Mouse (Mus musculus): ENCODE measurements at regions not wholly inside any gene's neighbourhood (a gene's known extent, or its start where the extent isn't known, plus 50 kb on each side); places are given as distances from the start of the nearest gene placed in this dataset.

- no peak for ATAC-seq
Observed at GRCm38 (mm10) chr16:78156138-78156875, 145.0 kb upstream of the Cxadr start.

- no peak for ATAC-seq
Observed at GRCm38 (mm10) chr16:78153899-78154605, 147.2 kb upstream of the Cxadr start.

- no peak for ATAC-seq
Observed at GRCm38 (mm10) chr16:78144146-78144545, 157.1 kb upstream of the Cxadr start.

GRCm38 (mm10) chr16:78135501-78135900 lies 165.8 kb upstream of the Cxadr start:
- no peak for ATAC-seq

- ATAC-seq, result no peak
Observed at GRCm38 (mm10) chr16:78134531-78134930, 166.8 kb upstream of the Cxadr start.

- no peak for ATAC-seq
Observed at GRCm38 (mm10) chr16:78121668-78122067, 179.6 kb upstream of the Cxadr start.

GRCm38 (mm10) chr16:78120346-78120899 lies 180.9 kb upstream of the Cxadr start:
- no peak for ATAC-seq

GRCm38 (mm10) chr16:78104246-78104645 lies 197.0 kb upstream of the Cxadr start:
- no peak for ATAC-seq

- ATAC-seq, result no peak
Observed at GRCm38 (mm10) chr16:78101415-78102326, 199.6 kb upstream of the Cxadr start.

- no peak for ATAC-seq
Observed at GRCm38 (mm10) chr16:78099842-78100241, 201.4 kb upstream of the Cxadr start.

- no peak for ATAC-seq
Observed at GRCm38 (mm10) chr16:78099114-78099513, 202.2 kb upstream of the Cxadr start.

GRCm38 (mm10) chr16:78098555-78098954 lies 202.7 kb upstream of the Cxadr start:
- ATAC-seq, result no peak

- no peak for ATAC-seq
Observed at GRCm38 (mm10) chr16:78096571-78096970, 204.7 kb upstream of the Cxadr start.

GRCm38 (mm10) chr16:78090155-78090554 lies 211.1 kb upstream of the Cxadr start:
- ATAC-seq, result no peak

GRCm38 (mm10) chr16:78067532-78068118 lies 233.7 kb upstream of the Cxadr start:
- ATAC-seq, result no peak

GRCm38 (mm10) chr16:78060516-78060915 lies 240.8 kb upstream of the Cxadr start:
- no peak for ATAC-seq

GRCm38 (mm10) chr16:78057549-78057948 lies 243.7 kb upstream of the Cxadr start:
- ATAC-seq, result no peak

GRCm38 (mm10) chr16:78052133-78052532 lies 249.2 kb upstream of the Cxadr start:
- ATAC-seq, result no peak

- ATAC-seq, result no peak
Observed at GRCm38 (mm10) chr16:78040149-78040920, 261.0 kb upstream of the Cxadr start.

- no peak for ATAC-seq
Observed at GRCm38 (mm10) chr16:78019605-78020285, 281.5 kb upstream of the Cxadr start.

GRCm38 (mm10) chr16:78015401-78015800 lies 285.9 kb upstream of the Cxadr start:
- ATAC-seq, result no peak

Data from inflammation-experienced regulatory T-cells, adult 6 months (primary cell).